Mouse (Mus musculus) mesoderm, embryonic 11.5 days (tissue): ENCODE results near the gene C2cd4c.

ENCODE experiments used
- DNase-seq: peaks from one replicate; pipeline ENCODE4 v3.0.0-alpha.2; 2012; ENCODE audit warnings: low read depth, low spot score

The C2cd4c gene

DNA sequence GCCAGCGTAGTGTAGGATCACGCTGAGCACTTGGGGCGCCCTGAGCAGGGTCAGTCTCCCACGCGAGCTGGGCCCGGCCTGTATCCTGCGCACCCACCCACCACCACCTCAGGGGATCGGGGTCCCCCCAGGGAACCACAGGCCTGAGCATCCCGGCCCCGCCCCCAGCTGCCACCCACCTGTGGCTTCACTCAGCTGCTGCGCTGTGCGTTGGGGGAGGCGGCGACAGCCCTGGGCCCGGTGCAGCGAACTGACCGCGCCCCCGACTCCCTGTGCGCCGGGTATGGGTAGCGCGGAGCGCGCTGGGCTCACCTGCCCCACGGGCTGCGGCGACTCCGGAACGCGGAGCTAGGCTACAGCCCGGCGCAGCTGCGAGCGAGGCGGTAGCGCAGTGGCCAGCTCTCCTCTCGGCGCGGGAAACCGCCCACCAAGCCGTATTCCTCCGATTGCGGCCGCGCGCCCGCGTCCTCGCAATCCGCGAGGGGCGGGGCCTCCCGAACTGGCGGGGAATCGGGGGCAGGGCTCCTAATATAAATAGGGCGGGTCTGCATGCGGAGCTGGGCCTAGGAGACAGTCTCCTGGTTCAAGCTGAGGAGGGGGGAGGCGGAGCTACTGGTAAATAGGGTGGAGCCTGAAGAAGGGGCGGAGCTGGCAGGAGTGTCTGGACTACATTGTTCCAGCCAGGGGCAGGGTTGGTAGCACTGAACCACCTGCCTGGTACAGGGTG is at the start of gene C2cd4c:
Gene C2cd4c (minus strand): TSS at position 448 of the 727 bp plus-strand sequence.
- DNase-seq, result peak; percentile 79

DNA sequence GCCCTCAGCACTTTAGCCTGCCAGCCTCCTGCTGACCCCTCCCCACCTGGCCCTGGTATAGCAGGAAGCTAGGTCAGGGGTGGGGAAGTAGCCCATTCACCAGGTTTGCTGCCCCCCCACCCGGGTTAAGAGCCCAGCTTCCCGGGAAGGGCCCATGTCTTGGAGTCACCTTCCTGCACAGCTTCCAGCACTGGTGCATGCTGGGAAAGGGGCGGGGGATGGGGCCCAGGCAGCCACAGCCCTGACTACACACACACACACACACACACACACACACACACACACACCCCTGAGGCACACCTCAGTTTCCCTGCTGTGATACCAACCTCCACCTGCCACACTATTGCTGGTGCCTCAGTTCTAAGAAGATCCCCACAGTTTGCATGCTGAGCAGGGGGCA is 48.0 kb upstream of the C2cd4c start:
- DNase-seq, result no peak

DNA sequence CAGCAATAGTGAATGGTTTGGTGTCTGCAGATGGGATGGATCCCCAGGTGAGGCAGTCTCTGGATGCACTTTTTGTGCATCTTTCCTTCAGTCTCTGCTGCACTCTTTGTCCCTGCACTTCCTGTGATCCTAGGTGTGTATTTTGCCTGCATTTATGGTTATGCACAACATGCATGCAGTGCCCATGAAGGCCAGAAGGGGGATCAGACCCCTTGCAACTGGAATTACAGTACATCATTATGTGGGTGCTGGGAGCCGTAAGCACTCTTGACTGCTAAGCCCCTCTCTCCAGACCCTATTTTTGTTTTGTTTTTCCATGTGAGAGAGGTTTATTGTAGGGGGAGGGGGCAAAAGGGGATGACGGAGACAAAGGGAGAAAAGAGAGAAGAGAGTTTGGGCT is 46.5 kb upstream of the C2cd4c start:
- no peak for DNase-seq

DNA sequence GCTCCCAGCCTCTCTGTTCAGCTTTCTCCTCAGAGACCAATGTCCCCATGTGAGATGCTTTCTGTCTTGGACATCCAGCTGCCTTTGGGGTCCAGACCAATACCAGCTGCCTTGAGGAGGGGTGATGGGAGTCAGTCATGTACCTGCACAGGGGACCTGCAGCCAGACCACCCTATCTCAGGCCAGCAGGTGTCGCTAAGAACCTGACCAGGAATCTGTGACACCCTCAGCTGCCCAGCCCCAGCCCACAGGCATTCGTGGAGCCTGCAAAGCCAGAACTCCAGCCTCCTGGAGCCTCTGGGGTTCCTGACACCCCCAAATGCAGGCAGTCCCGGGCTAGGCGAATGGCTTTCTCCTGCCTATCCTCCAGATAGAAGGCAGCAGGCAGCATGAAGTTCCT is 45.0 kb upstream of the C2cd4c start:
- DNase-seq, result no peak

DNA sequence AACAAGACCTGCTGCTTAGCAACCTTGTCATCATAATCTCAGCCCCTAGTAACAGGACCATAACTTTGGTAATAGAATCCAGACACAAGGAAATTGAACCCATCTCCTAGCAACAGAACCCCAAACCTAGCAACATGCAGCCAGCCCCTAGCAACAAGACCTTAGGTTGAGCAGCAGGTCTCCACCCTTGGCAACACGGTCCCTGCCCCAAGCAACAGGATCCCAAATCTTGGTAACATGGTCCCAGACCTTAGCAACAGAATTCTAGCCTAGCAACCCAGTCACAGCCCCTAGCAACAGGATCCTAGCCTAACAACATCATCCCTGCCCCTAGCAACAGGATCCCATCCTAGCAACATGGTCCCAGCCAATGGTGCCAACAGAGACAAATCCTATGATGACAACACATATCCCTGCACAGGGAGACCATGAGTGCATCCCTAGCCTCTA is 41.1 kb upstream of the C2cd4c start:
- DNase-seq, result peak; percentile 74

DNA sequence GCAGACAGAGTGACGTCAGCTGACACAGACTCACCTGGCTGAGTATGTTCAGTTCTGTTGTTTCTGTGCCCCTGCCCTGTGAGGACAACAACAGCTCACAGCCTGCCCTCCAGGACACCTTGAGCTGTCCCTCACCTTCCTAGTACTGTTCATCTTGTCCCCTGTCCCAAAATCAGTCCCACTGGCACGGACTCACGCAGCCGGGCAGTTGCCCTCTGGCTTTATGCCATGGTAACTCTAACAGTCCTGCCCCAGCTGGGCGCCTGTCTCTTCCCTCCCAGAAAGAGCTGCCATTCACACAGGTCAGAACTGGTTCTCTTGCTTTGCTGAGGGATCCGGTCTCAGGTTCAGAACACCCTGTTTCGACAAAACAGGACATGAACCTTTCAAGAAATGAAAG is 39.0 kb upstream of the C2cd4c start:
- no peak for DNase-seq

DNA sequence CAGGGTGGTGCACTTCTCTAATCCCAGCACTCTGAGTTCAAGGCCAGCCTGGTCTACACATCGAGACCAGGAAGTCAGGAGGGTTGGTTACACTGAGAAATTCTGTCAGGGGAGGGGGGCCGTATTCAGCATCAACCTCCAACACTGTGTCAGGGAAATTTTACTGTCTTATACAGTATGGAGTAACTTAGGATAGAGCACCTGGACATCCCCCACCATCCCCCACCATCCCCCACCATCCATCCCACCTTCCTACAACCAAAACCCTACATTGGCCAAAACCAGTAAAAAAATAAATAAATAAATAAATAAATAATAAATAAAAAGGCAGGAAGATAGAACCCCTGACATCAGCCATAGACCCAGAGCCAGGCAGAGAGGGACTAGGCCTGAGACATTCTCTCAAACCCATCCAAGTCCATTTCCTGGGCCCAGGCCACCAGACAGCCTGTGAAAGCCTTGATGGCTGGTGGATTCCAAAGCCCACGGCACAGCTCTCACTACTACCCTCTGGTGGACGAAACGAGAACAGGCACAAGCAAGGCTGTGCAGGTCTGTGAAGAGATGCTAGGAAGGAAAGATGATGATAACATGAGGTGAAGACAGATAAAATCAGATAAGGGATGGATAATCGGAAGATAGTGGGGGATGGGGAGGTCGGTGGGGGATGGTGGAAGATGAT is 35.4 kb upstream of the C2cd4c start:
- DNase-seq, result peak; percentile 85

DNA sequence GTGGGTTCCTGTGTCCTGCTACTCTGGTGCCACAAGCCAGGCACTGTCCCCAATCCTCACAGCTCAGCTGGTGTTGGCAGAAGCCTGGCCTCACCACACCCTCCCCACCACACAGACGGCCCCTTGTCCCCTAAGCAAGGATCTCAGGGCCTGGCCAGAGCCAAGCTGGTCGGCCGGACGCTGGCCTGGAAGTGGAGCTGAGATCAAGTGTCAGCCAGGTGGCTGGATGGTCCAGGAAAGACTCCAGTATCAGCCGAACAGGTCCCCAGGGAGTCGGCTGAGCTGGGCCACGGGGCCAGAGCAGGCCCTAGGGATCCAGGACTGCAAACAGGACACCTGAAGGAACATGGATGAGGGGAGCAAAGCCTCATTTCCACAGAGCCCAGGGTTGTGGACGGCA is 31.9 kb upstream of the C2cd4c start, which contains the start of gene Odf3l2:
Gene Odf3l2 (minus strand): TSS at position 28 of the 400 bp plus-strand sequence.
- no peak for DNase-seq

DNA sequence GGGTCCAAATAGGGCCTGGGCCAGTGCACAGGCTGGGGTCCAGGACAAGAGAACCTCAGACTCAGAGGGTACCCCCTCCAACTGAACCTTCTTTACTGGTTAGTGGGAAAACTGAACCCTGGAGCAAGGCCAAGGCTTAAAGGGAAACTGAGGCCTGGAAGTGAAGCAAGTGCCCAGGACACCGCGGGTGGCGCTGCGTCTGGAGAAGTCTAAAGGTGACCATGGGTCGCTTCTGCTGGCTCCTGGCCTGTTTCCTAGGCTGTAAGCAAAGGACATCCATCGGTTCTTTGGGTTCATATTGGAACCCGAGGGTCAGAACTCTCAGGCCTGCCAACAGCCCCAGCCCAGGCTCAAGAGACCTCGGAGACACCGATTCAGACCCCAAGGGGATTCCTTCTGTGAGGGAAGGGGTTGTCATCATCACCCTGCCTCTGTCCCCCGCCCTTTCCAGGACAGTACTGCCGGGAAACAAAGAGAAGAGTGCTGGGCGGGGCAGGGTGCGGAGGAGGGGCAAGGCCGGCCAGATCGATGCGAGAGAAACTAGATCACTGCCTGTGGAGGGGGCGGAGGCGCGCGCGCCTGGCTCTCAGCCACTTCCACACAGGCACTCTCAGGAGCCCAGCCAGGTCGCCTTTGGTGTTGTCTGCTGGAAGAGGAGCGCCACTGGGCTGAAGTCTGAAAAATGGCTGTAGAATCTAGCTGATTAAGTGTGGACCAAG is 24.8 kb upstream of the C2cd4c start:
- DNase-seq, result peak; percentile 72

DNA sequence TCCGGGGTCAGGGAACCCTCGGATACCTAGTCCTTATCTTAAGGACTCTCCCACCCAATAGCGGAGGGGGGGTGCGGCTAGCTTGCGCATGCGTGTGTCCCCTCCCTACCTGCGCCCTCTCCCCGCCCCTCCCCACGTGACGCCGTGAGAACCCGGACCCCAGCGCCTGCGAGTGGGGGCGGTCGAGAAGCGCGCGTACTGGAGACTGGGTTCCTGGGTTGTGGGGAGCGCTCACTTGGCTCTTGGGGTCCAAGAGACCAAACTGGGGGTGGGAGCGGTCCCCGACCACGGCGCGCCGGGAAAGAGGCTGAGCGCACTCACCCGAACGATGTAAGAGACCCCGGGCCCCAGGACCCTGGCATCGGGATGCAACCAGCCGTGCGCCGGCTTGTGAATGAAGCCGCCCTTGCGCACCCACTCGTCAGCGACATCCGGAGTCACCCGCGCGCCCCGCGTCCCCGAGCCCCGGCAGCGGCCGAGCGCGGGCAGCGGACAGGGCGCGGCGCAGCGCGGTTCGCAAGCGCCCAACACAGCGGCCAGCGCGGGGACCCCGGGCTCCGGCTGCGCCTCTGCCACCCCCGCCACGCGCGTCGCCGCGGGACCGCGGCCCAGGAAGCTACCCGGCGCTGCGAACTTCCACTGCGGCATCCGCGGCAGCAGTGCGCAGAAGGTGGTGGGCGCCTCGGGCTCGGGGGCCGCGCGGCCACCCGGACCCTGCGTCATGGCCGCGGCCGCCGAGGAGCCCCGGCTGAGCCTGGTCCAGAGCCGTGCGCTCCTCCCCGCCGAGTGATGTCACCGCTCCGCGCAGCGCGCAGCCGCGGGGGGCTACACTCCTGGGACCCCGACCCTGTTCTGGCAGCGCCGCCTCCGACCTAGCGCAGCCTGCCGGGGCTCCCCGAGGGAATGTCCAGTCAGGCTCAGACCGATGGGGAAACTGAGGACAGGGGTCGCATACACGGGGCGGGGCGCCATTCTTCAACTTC is 23.6 kb upstream of the C2cd4c start, which contains the start of gene Shc2:
Gene Shc2 (minus strand): TSS at position 791 of the 983 bp plus-strand sequence.
- peak; percentile 77 for DNase-seq

DNA sequence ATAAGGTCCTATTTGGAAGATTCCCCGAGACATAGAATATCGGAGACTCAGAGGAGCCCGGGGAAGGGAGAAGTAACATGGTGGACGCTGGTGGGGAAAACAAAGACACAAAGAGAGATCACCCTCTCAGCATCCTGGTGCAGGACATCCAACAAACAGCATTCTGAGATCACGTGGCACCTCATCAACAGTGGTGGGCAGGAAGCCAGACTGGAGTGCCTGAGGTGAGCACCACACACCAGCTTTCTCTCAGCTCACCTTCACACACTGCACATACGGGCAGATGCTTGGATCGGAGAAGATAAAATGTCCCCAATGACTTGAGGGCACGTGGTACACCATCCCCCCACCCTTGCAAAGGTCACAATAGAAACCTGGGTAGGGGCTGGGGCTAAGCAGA is 22.5 kb upstream of the C2cd4c start:
- DNase-seq, result no peak

DNA sequence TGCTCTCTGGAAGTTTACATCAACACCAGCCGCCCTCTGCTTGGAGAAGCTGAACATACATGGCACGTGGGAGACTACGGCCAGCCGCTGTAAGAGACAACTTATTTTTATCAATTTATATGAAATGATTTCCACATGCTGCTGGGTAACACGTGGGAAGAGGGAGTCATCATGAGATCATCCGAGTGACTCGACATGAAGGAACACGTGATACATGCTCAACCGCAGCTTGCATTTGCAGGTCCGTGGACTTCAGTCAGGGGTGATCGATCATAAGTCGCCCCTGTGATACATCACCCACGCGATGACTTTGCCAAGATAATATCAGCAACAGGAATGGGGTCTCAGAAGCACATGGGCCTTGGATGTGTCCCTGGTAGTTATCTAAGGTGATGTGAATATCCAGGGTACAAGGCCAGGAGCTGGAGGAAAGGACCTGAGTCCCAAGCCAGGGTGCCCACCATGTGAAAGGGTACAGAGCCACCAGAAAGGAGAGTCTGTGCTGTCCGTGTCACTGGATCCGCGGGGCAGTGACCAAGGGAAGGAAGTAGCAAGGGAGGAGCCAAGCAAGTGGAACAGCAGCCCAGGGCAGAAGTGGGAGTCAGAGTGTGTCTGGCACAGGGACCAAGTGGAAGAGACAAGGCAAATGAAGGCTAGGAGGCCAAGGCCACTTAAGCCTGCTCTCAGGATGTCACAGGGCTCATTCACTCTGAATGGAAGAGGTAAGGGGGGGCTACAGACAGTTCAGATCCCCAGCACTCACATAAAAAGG is 19.4 kb upstream of the C2cd4c start:
- DNase-seq, result no peak

DNA sequence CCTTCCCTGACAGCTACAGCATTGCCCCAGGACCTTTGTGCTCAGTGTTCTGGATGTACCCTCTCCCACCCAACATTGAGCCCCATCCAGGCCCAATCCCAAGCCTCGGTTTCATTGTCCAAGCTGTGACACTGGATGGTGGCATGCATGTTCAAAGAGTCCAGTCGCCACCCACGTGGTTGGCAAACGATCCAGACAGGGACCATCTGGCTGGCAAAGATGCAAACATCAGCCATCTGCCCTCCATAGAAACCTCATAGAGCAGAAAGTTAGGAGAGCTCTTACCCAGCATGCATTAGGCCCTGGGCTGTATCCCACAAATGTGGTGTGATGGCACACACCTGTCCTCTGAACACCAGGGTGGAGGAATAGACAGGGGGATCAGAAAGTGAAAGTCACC is 17.6 kb upstream of the C2cd4c start:
- DNase-seq, result no peak

DNA sequence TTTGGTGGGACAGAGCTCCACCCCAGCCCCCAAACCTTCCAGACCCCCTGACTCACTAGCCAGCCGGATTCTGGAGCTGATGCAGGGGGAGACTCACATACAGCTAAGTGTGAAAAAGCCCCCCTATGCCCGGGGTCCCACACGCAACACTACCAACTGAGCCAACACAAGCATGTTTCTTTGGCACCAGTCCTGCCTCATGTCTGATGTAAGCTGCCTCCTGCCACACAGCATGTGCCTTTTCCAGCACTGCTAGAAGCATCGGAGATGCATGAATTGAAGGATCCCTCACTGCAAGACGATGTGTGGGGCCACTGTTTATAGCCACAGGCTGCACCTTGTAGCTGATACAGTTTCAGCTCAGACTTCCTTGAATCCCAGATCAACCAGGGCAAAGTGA is 14.6 kb upstream of the C2cd4c start:
- no peak for DNase-seq

DNA sequence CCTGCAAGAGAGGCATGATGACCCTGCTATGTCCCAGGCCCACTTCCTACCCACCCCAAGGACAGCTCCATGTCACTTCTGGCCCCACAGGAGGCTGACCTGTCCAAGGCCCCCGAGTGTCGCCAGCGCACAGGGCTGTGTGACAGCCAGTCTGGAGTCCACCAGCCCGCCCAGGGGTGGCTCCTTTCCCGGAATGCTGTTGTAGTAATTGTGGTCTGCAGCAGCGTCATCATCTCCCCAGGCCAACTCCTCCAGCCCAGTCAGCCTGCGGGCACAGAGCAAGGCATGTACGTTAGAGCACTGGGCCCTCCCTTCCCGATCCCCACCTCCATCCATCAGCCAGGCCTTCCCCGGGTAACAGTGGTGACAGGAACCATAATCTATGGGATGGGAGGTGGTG is 12.3 kb upstream of the C2cd4c start:
- no peak for DNase-seq

DNA sequence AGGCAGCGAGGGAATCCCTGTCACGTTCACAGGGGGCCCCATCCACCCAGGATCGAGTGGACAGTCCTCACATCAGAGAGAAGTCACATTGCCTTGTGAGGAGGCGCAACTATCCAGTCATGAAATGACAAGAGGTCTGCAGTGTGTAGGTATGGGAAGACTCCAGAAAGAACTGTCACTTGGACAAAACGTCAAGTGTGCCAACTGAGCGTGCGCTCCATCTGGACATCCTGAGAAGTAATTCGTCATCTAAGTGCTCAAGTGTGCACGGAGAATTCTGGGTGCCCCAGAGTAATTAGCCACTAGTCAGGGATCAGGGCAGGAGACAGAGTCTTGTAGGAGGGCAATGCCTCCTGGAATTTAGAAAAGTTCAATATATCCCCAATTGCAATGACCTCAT is 11.6 kb upstream of the C2cd4c start:
- no peak for DNase-seq

DNA sequence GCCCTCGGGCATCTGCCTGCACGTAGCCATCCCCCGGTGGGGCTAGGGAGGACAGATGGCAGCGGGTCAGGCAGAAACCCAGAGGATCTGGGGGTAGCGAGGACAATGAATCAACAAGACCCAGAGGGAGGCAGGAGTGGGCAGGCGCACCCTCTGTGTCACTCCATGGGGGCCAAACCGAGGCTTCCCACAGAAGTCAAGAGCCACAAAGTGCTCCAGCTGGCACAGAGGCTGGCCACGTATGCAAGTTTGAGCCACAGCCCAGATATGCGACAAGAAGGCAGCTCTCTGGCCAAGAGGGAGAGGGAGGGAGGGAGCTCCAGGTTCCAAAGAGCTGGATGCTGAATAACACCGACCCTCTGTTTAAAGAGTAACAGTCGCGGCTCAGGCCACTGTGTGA is 10.1 kb upstream of the C2cd4c start:
- no peak for DNase-seq

DNA sequence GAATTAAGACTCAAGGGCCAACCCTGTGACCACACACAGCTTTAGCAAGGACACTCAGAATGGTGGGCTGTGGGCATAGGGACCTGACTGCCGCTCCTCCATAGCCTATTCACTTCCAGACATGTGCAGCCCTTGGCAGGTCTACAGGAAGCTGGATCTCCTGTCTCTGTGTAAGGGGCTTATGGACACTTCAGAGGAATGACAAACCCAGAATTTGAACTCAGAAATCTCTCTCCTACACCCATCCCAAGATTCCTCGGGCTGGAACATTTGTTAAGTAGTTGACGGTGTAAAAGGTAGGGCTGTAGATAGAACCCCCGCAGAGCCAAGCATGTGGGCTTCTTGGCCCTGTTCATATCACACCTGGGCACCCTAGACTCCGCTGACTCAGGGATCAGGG is 2.6 kb upstream of the C2cd4c start:
- no peak for DNase-seq

DNA sequence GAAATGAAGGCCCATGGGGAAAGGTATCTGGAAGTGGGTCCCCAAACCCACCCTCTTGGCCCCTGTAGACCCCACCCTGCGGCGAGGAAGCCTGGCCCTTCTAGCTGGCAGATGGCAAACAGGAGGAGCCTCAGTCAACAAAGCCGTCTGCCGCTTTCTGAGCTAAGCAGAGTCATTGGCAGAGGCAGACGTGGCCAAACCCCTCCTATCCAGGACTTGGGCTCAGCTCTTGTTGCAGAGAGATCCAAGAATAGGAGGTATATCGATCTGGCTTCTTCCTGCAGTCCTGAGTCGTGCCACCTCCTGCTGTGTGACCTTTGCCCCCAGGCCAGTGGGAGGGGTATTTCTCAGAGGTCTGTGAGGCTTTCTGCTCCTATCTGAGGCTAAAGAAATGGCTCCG is 2.0 kb upstream of the C2cd4c start:
- peak; percentile 37 for DNase-seq

DNA sequence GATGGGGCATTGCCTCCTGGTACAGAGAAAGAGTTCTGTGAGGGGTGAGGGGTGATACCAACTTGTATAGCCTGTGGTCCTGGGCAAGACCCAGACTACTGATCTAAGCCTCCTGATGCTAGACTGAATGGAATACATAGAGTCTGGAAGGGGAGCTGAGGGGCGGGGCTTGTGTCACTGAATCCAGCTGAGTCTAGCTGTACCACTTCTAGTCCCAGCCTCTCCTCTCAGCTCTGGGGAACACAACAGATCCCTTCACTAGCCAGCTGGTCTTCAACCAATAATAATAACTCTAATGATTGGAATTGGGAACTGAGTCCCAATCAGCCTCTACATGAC is 449 bp upstream of the C2cd4c start:
- no peak for DNase-seq
